Mouse (Mus musculus) B cell, adult 62 days (primary cell): ENCODE results near the gene Dmpk. TPM values are rescaled to one million over a fixed set of nuclear protein-coding genes. Genes with fewer than 3 reads are reported as not detected.

Experiments
- total RNA-seq: library from RNA; stranded (reverse); gene quantifications from 4 replicates; pipeline ENCODE4 v1.2.4, GENCODE M21; 2023

Dmpk gene
- 12.4 to 18.4 TPM (median 13.1 TPM) in 4 replicates for total RNA-seq

GRCm38 (mm10) chr7:19083701-19084100, at the start of gene Dmpk:
Dmpk (plus strand) TSS chr7:19083849.

GRCm38 (mm10) chr7:19054047-19054776, 29.4 kb upstream of the Dmpk start, which contains the start of gene Rsph6a:
Rsph6a (plus strand) TSS chr7:19054690.

GRCm38 (mm10) chr7:19075723-19076585, 7.7 kb upstream of the Dmpk start, which contains the start of gene Dmwd:
Dmwd (plus strand) TSS chr7:19076227.

GRCm38 (mm10) chr7:19094471-19094825, 10.8 kb downstream of the Dmpk start, which contains the start of gene Six5:
Six5 (plus strand) TSS chr7:19094594.

GRCm38 (mm10) chr7:19118028-19118771, 34.6 kb downstream of the Dmpk start, which contains the start of gene Gm4969:
Gm4969 (minus strand) TSS chr7:19118368.

GRCm38 (mm10) chr7:19119631-19120429, 36.2 kb downstream of the Dmpk start, which contains the start of gene Fbxo46:
Fbxo46 (plus strand) TSS chr7:19119859.

Other genes starting within 250 kb of the Dmpk start
- not detected in 4 replicates for gene Mill2, start 243.9 kb upstream of the Dmpk start, total RNA-seq
- 16.9 to 20.3 TPM (median 17.7 TPM) in 4 replicates for gene Pglyrp1, start 212.5 kb upstream of the Dmpk start, total RNA-seq
- gene Ccdc61, start 173.4 kb upstream of the Dmpk start, total RNA-seq, result 16.0 to 24.2 TPM (median 21.6 TPM) in 4 replicates
- gene Nova2, start 158.0 kb upstream of the Dmpk start, total RNA-seq, result not detected in 4 replicates
- not detected in 4 replicates for gene Nanos2, start 96.4 kb upstream of the Dmpk start, total RNA-seq
- 1.2 to 2.3 TPM (median 1.8 TPM) in 4 replicates for gene Mypop, start 92.6 kb upstream of the Dmpk start, total RNA-seq
- 26.8 to 30.9 TPM (median 29.4 TPM) in 4 replicates for gene Irf2bp1, start 79.8 kb upstream of the Dmpk start, total RNA-seq
- gene Foxa3, start 60.3 kb upstream of the Dmpk start, total RNA-seq, result not detected in 4 replicates
- 91.9 to 110 TPM (median 103 TPM) in 4 replicates for gene Sympk, start 59.5 kb upstream of the Dmpk start, total RNA-seq
- gene Rsph6a, start 29.2 kb upstream of the Dmpk start, total RNA-seq, result 0.39 TPM in 1 of 4 replicates, not detected in the others
- 17.3 to 21.6 TPM (median 19.2 TPM) in 4 replicates for gene Dmwd, start 7.6 kb upstream of the Dmpk start, total RNA-seq
- gene Six5, start 10.7 kb downstream of the Dmpk start, total RNA-seq, result 0.24 to 0.69 TPM (median 0.42 TPM) in 4 replicates
- gene Gm4969, start 34.5 kb downstream of the Dmpk start, total RNA-seq, result not detected in 4 replicates
- 20.6 to 21.9 TPM (median 21.4 TPM) in 4 replicates for gene Fbxo46, start 36.0 kb downstream of the Dmpk start, total RNA-seq
- 9.9 to 12.7 TPM (median 10.7 TPM) in 4 replicates for gene Qpctl, start 65.4 kb downstream of the Dmpk start, total RNA-seq
- 86.8 to 98.6 TPM (median 92.5 TPM) in 4 replicates for gene Snrpd2, start 65.9 kb downstream of the Dmpk start, total RNA-seq
- gene Gipr, start 82.3 kb downstream of the Dmpk start, total RNA-seq, result not detected in 4 replicates
- gene Eml2, start 92.6 kb downstream of the Dmpk start, total RNA-seq, result 19.1 to 28.1 TPM (median 21.6 TPM) in 4 replicates
- not detected in 4 replicates for gene Gpr4, start 128.7 kb downstream of the Dmpk start, total RNA-seq
- 52.4 to 62.7 TPM (median 54.4 TPM) in 4 replicates for gene Opa3, start 144.5 kb downstream of the Dmpk start, total RNA-seq
- gene Vasp, start 188.0 kb downstream of the Dmpk start, total RNA-seq, result 346 to 371 TPM (median 369 TPM) in 4 replicates
- not detected in 4 replicates for gene Ppm1n, start 196.2 kb downstream of the Dmpk start, total RNA-seq
- gene Rtn2, start 198.8 kb downstream of the Dmpk start, total RNA-seq, result 0.15 to 0.27 TPM in 2 of 4 replicates, not detected in the others
- gene Fosb, start 226.2 kb downstream of the Dmpk start, total RNA-seq, result 2,427 to 3,505 TPM (median 2,938 TPM) in 4 replicates